Mouse (Mus musculus) heart, postnatal 0 days (tissue): ENCODE results near the gene Otud3.

Experiments used
- CTCF ChIP-seq: IDR thresholded peaks from 2 replicates; pipeline ENCODE4 v1.5.1; 2016; ENCODE audit warnings: antibody characterized with exemption, control low read depth, low read depth
- EP300 ChIP-seq: IDR thresholded peaks from 2 replicates; pipeline ENCODE4 v1.6.1; 2016; ENCODE audit warnings: antibody characterized with exemption, low read depth

GRCm38 (mm10) chr4:138855092-138855632 lies 58.6 kb downstream of the Otud3 start:
- TF ChIP-seq CTCF (no peak), EP300 (no peak)
